In the genomic region with DNA sequence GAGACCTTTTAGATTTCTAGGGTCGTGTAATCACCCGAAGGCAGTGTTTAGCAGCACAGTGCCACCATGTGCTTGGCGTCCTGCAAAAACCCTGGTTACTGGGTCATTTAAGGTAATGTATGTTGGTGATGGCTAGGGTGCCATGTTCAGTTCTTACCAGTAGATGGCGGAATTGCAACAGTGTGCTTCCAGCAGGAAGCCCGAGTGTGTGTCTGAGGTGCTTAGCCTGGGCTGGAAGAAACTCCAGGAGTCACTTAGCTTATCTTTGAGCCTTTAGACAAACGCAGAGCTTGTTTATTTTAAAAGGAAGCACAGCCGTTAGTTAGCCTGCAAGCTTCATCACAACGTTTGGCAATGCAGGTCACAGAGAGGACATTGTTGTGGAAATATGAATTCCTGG, we compare ENCODE assay signal across 8 mouse cellular contexts. TPM values are rescaled to one million over a fixed set of nuclear protein-coding genes. Genes with fewer than 3 reads are reported as not detected.
A peak's percentile ranks its signal among the peaks of the same experiment; 100 is the strongest.
DNase-seq lines count a peak whose midpoint lies in the region; ATAC-seq and TF ChIP-seq lines count a peak whose summit lies in the region.

No protein-coding gene starts in this region.

- 5% methylated on average over 8 of the region's 8 CpGs for WGBS in forebrain, postnatal 0 days
- 0% methylated on average over 8 of the region's 8 CpGs for WGBS in lung, adult 2 months

- no peak overlapping the region for H3K27ac ChIP-seq in forebrain, postnatal 0 days (ENCODE audit: low read depth, low read length)
- no peak overlapping the region for H3K27ac ChIP-seq in layer of hippocampus, adult 2 months

- peak; percentile 94 for TF ChIP-seq CTCF in forebrain, postnatal 0 days (IDR thresholded peaks at IDR 0.05; ENCODE audit: low read depth)
- TF ChIP-seq CTCF in layer of hippocampus, adult 2 months (conservative IDR thresholded peaks at IDR 0.05): peak; percentile 99
- TF ChIP-seq CTCF in lung, adult 2 months (IDR thresholded peaks at IDR 0.05; ENCODE audit: insufficient read depth, low read length): peak; percentile 91

- DNase-seq in NIH3T3 (ENCODE audit: low read depth): peak; percentile 94
- peak; percentile 74 for DNase-seq in cerebellum, adult 11 months
- DNase-seq in forebrain, postnatal 0 days: peak; percentile 88
- DNase-seq in heart, postnatal 36 days: peak; percentile 77 to 82
- peak; percentile 66 to 82 for DNase-seq in layer of hippocampus, adult 2 months (ENCODE audit: low spot score in 2 of 2)
- DNase-seq in lung, adult 2 months: peak; percentile 72
- peak; percentile 90 for DNase-seq in retina, embryonic 14.5 days (ENCODE audit: low spot score)
- peak; percentile 81 for DNase-seq in thymus, postnatal 25 days

- H3K4me3 ChIP-seq in forebrain, postnatal 0 days (ENCODE audit: low read depth, low read length): no peak overlapping the region
- H3K4me3 ChIP-seq in layer of hippocampus, adult 2 months: no peak overlapping the region
- no peak overlapping the region for H3K4me3 ChIP-seq in lung, adult 2 months (replicated peaks; ENCODE audit: extremely low read depth, low read depth, low read length)

- H3K4me1 ChIP-seq in forebrain, postnatal 0 days (ENCODE audit: insufficient read depth): no peaks in the 10 kb centered on the region
- H3K4me1 ChIP-seq in lung, adult 2 months (ENCODE audit: control insufficient read depth, insufficient read depth, low read length): peaks cover 13% of the 10 kb centered on the region

- intact Hi-C loops in heart, postnatal 36 days (cut with DNase I): loop anchor here (1.0 to 10.0 kb wide), 4 partner anchors 17 to 532 kb away; partner anchors contain the start of gene Itgb3

- ATAC-seq in forebrain, postnatal 0 days: peak; percentile 85

- H3K36me3 ChIP-seq in forebrain, postnatal 0 days (ENCODE audit: insufficient read depth): no peaks in the 10 kb centered on the region

- H3K9ac ChIP-seq in forebrain, postnatal 0 days: no peak overlapping the region

- H3K27me3 ChIP-seq in forebrain, postnatal 0 days (ENCODE audit: insufficient read depth, low read length): no peaks in the 10 kb centered on the region

- 0 out of 2 replicates have a peak, but pooled peaks cover 6% of the 10 kb centered on the region for H3K9me3 ChIP-seq in forebrain, postnatal 0 days (ENCODE audit: low read length)

- no peak for TF ChIP-seq POLR2A in lung, adult 2 months (IDR thresholded peaks at IDR 0.05; ENCODE audit: borderline replicate concordance, extremely low read depth, low read depth, low read length)

- no peak overlapping the region for H3K4me2 ChIP-seq in forebrain, postnatal 0 days (ENCODE audit: low read depth)

RNA-seq across cellular contexts. Expression of gene Itgb3, which starts 17.7 kb away (rescaled TPM):
- 1.2 and 1.9 TPM in 2 replicates for total RNA-seq in forebrain, postnatal 0 days (2014; rRNA removed)
- 0.47 and 0.71 TPM in 2 replicates for polyA plus RNA-seq in forebrain, postnatal 0 days (2015; fragmentation: Nextera tagmentation; extraction: Ambion mirVana)
- 1 to 10 TPM; 3.0 to 3.3 TPM for total RNA-seq in heart, postnatal 36 days (2021)
- 1 to 10 TPM; 1.3 to 1.4 TPM for total RNA-seq in layer of hippocampus, adult 2 months (2021)
- polyA plus RNA-seq in lung, adult 2 months (2012; rRNA removed): 9.3 and 16.2 TPM in 2 replicates

RNA-seq across cellular contexts. Expression of gene Myl4, which starts 39.7 kb away (rescaled TPM):
- total RNA-seq in forebrain, postnatal 0 days (2014; rRNA removed): 0.67 and 5.8 TPM in 2 replicates
- polyA plus RNA-seq in forebrain, postnatal 0 days (2015; fragmentation: Nextera tagmentation; extraction: Ambion mirVana): 4.6 and 5.3 TPM in 2 replicates
- 100 to 1,000 TPM; 628 to 806 TPM for total RNA-seq in heart, postnatal 36 days (2021)
- 1 to 10 TPM; 2.7 to 2.9 TPM for total RNA-seq in layer of hippocampus, adult 2 months (2021)
- 131 and 184 TPM in 2 replicates for polyA plus RNA-seq in lung, adult 2 months (2012; rRNA removed)

RNA-seq across cellular contexts. Expression of gene Cdc27, which starts 39.7 kb away (rescaled TPM):
- 34.9 and 46.5 TPM in 2 replicates for total RNA-seq in forebrain, postnatal 0 days (2014; rRNA removed)
- 23.3 and 33.2 TPM in 2 replicates for polyA plus RNA-seq in forebrain, postnatal 0 days (2015; fragmentation: Nextera tagmentation; extraction: Ambion mirVana)
- 10 to 100 TPM; 27.2 to 31.1 TPM for total RNA-seq in heart, postnatal 36 days (2021)
- total RNA-seq in layer of hippocampus, adult 2 months (2021): 10 to 100 TPM; 54.5 to 57.3 TPM
- polyA plus RNA-seq in lung, adult 2 months (2012; rRNA removed): 3.4 and 6.9 TPM in 2 replicates

Comparison
In these comparisons a context has a peak if more than half of its experiments do, and no peak if none do; other contexts are left out.
1. RNA of gene Myl4, which starts 39.7 kb away (total RNA-seq): 628 to 806 TPM in heart, postnatal 36 days; 2.7 to 2.9 TPM in layer of hippocampus, adult 2 months and 0.67 to 5.8 TPM in forebrain, postnatal 0 days; every median in the first group is over 10 times any median in the second.
2. Peak in every context shown above with its lines, with median percentiles within 50 percentile points of each other: DNase-seq and CTCF ChIP-seq.